Mouse (Mus musculus): ENCODE results near the gene Pole2.

DNA sequence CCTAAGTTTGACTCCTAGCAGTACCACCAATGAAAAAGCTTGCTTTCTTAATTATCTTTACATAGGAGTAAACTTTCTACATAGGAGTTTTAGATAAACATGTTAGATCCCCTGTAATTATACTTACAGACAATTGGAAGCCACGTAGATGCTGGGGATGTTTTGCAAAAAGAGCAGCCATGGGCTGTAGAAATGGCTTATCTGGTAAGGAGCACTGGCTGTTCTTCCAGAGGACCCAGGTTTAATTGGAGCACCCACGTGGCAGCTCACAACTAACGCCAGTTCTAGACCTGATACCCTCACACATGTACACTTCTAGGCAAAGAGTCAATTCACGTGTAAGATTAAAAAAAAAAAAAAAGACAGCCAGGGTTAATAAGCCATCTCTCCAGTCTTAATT lies 46.2 kb downstream of the Pole2 start:
- TF ChIP-seq POLR2A (IDR thresholded peaks at IDR 0.05; ENCODE audit: low read depth, low read length) (no peak), CTCF (IDR thresholded peaks at IDR 0.05; ENCODE audit: extremely low read depth, insufficient read depth, insufficient read length, insufficient replicate concordance) (no peak)
